Mouse (Mus musculus) ES-E14 (cell line): ENCODE results near the gene 9430038I01Rik. TPM values are rescaled to one million over a fixed set of nuclear protein-coding genes. Genes with fewer than 3 reads are reported as not detected.

Experiments
- DNase-seq: peaks from one replicate; pipeline ENCODE4 v3.0.0-alpha.2; 2013; ENCODE audit warnings: low read depth, low spot score
- H3K27ac ChIP-seq: 2 replicates; pipeline ENCODE4 v1.5.1; 2012; ENCODE audit warnings: low read depth, mild to moderate bottlenecking, low read length, moderate library complexity, mixed read lengths; ENCODE audit not compliant: poor library complexity, insufficient read depth, severe bottlenecking
- H3K36me3 ChIP-seq: 2 replicates; pipeline ENCODE4 v1.6.1; 2012; ENCODE audit warnings: mild to moderate bottlenecking, low read length, moderate library complexity, mixed read lengths; ENCODE audit not compliant: control insufficient read depth, poor library complexity, insufficient read depth, severe bottlenecking
- H3K4me1 ChIP-seq, 2 experiments: fragments of 150-350 bp in 1 of 2; sonication (generic) in 1 of 2; 2 replicates each; pipeline ENCODE4 v1.6.1; 2012; ENCODE audit warnings: low read length in 2 of 2, mild to moderate bottlenecking in 1 of 2, mixed read lengths in 1 of 2; ENCODE audit not compliant: control insufficient read depth in 2 of 2, insufficient read depth in 2 of 2, poor library complexity in 1 of 2
- H3K4me3 ChIP-seq, 2 experiments: fragments of 150-350 bp in 1 of 2; sonication (generic) in 1 of 2; 2 replicates each; pipeline ENCODE4 v1.5.1; 2012; ENCODE audit warnings: low read length in 2 of 2, low read depth in 1 of 2, mild to moderate bottlenecking in 1 of 2, mixed read lengths in 1 of 2; ENCODE audit not compliant: insufficient read depth in 1 of 2, poor library complexity in 1 of 2, severe bottlenecking in 1 of 2
- H3K9ac ChIP-seq: 2 replicates; pipeline ENCODE4 v1.6.1; 2012; ENCODE audit warnings: low read depth, mild to moderate bottlenecking, low read length, mixed read lengths; ENCODE audit not compliant: poor library complexity, insufficient read depth, severe bottlenecking
- H3K9me3 ChIP-seq: fragments of 150-350 bp; sonication (generic); 2 replicates; pipeline ENCODE4 v1.6.1; 2012; ENCODE audit warnings: low read depth, mild to moderate bottlenecking, low read length; ENCODE audit not compliant: control insufficient read depth, insufficient read depth
- CHD2 ChIP-seq: IDR thresholded peaks from 2 replicates; pipeline ENCODE4 v1.6.1; 2014; ENCODE audit warnings: mild to moderate bottlenecking, low read depth, low read length, inconsistent platforms
- HCFC1 ChIP-seq: IDR thresholded peaks from 2 replicates; pipeline ENCODE4 v1.6.1; 2012; ENCODE audit warnings: low read length, inconsistent platforms, borderline replicate concordance; ENCODE audit not compliant: insufficient read depth
- MAFK ChIP-seq: IDR thresholded peaks from 2 replicates; pipeline ENCODE4 v1.6.1; 2014; ENCODE audit warnings: mild to moderate bottlenecking, low read depth, low read length, inconsistent platforms; ENCODE audit not compliant: insufficient read depth
- ZC3H11A ChIP-seq: IDR thresholded peaks from 2 replicates; pipeline ENCODE4 v1.6.1; 2012; ENCODE audit warnings: low read depth, mild to moderate bottlenecking, inconsistent platforms, low read length, borderline replicate concordance
- ZNF384 ChIP-seq: IDR thresholded peaks from 2 replicates; pipeline ENCODE4 v1.6.1; 2012; ENCODE audit warnings: low read depth, low read length, inconsistent platforms
- in situ Hi-C, 2 experiments: fragments of 600-800 bp; cut with MboI; formaldehyde crosslinking; loops; one replicate each; pipeline ENCODE4 v1.15.1; 2025; ENCODE audit warnings: low sequenced_read_pairs in 2 of 2, inconsistent platforms in 1 of 2; ENCODE audit not compliant: unreplicated experiment in 2 of 2
- total RNA-seq: library from RNA; depleted of rRNA; stranded (reverse); fragments of 300-350 nt; gene quantifications from 2 replicates; pipeline ENCODE4 v1.2.3, GENCODE M21; 2012

Gene 9430038I01Rik
- total RNA-seq, 1 experiment: 11.4 TPM

- no peak for DNase-seq
- Histone ChIP-seq H3K36me3 (no peaks in the 10 kb centered on the region; the same call in 1 of the 2 replicates), H3K27ac (peak overlapping the region; percentile 81; the same call in 1 of the 2 replicates), H3K9ac (peak overlapping the region; percentile 94), H3K4me1 (peaks cover 5 to 15% of the 10 kb centered on the region in 2 experiments), H3K9me3 (no peaks in the 10 kb centered on the region), H3K4me3 (peak overlapping the region; percentile 95 to 97)
- in situ Hi-C loops: no loop called here
- TF ChIP-seq MAFK (no peak), ZNF384 (no peak), CHD2 (no peak)
These were observed 27.6 kb upstream of the 9430038I01Rik start for GRCm38 (mm10) chr7:137438179-137438550.

- TF ChIP-seq ZNF384 (no peak), MAFK (no peak), HCFC1 (peak; percentile 65)
- Histone ChIP-seq H3K4me3 (peak within 1 kb of the TSS; percentile 95 to 97), H3K9me3 (no peaks in the 10 kb centered on the region), H3K36me3 (no peaks in the 10 kb centered on the region; the same call in 1 of the 2 replicates), H3K27ac (peak within 1 kb of the TSS; percentile 81), H3K9ac (peak within 1 kb of the TSS; percentile 94), H3K4me1 (peaks cover 5 to 18% of the 10 kb centered on the region in 2 experiments)
- peak; percentile 93 for DNase-seq
- in situ Hi-C loops: no loop called here
These were observed 27.0 kb upstream of the 9430038I01Rik start, which contains the start of gene Glrx3 for GRCm38 (mm10) chr7:137437440-137438178. TSS of gene Glrx3 (plus strand) at chr7:137437614.

- no peak overlapping the region for H3K9ac ChIP-seq
- no peaks in the 10 kb centered on the region for H3K36me3 ChIP-seq
- TF ChIP-seq HCFC1: no peak
- no peak for TF ChIP-seq ZNF384
- no peak for TF ChIP-seq MAFK
- TF ChIP-seq CHD2: no peak
- no peak for TF ChIP-seq ZC3H11A
- in situ Hi-C loops: no loop called here
- peak overlapping the region in 1 of 2 experiments; percentile 97; a peak in 1 of 4 replicates for H3K4me3 ChIP-seq
- DNase-seq: no peak
- peaks cover 5 to 23% of the 10 kb centered on the region in 2 experiments for H3K4me1 ChIP-seq
- H3K9me3 ChIP-seq: no peaks in the 10 kb centered on the region
- H3K27ac ChIP-seq: no peak overlapping the region; the same call in 1 of the 2 replicates
These were observed 26.3 kb upstream of the 9430038I01Rik start for GRCm38 (mm10) chr7:137436901-137437300.

- no peak for DNase-seq
- in situ Hi-C loops: no loop called here
- no peaks in the 10 kb centered on the region for H3K9me3 ChIP-seq
- H3K9ac ChIP-seq: no peak overlapping the region
- no peak overlapping the region for H3K4me3 ChIP-seq
- H3K36me3 ChIP-seq: no peaks in the 10 kb centered on the region
- H3K27ac ChIP-seq: no peak overlapping the region
- no peak for TF ChIP-seq ZNF384
- TF ChIP-seq CHD2: no peak
- no peak for TF ChIP-seq ZC3H11A
- no peak for TF ChIP-seq MAFK
- no peak for TF ChIP-seq HCFC1
- H3K4me1 ChIP-seq: peaks cover under 1 to 35% of the 10 kb centered on the region in 2 experiments
These were observed 21.4 kb upstream of the 9430038I01Rik start for GRCm38 (mm10) chr7:137431769-137432603.
